ENCODE assay signal across 9 mouse cellular contexts in the genomic region with DNA sequence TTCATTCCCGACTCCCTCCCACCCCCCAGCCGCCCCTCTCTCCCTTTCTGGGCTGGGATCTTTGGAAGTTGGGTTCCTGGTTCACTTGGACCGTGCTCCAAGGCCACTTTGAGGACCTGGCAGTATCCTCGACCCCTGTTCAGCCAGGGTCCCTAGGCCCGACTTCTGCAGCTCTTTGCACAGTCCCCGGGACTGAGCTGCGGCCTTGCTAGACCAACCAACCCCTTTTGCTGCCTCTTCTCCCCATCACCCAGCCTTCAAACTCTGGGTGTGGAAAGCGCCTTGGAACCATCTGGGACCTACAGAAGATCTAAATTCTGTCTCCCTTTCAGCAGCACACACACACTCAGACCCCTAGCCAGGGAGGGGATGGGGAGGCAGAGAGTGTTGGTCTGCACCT. TPM values are rescaled to one million over a fixed set of nuclear protein-coding genes. Genes with fewer than 3 reads are reported as not detected.
A peak's percentile ranks its signal among the peaks of the same experiment; 100 is the strongest.
DNase-seq lines count a peak whose midpoint lies in the region; ATAC-seq and TF ChIP-seq lines count a peak whose summit lies in the region.
"Had no signal": no experiment of that assay in that cellular context is flagged by ENCODE, and none has a peak within 500 bp of the region (broad histone marks: within the 10 kb centered on the region; RNA-seq: fewer than 3 reads in every experiment).

No protein-coding gene starts in this region.

- in situ Hi-C loops in Patski (cut with MboI; ENCODE audit: low pct_unique_long_range_greater_than_20kb), result no loop called here

- H3K27ac ChIP-seq in kidney, embryonic 16.5 days (ENCODE audit: low read length), result peak overlapping the region; percentile 65
- no peak overlapping the region for H3K27ac ChIP-seq in hindbrain, embryonic 11.5 days (ENCODE audit: low read depth, low read length)
- peak overlapping the region; percentile 47; the same call in 1 of the 2 replicates for H3K27ac ChIP-seq in midbrain, embryonic 12.5 days (replicated peaks)

- peak overlapping the region; percentile 91 for H3K4me2 ChIP-seq in kidney, embryonic 16.5 days (replicated peaks; ENCODE audit: low read depth, low read length)
- peak overlapping the region; percentile 84 for H3K4me2 ChIP-seq in hindbrain, embryonic 11.5 days (replicated peaks; ENCODE audit: low read depth, low read length)
- peak overlapping the region; percentile 86 for H3K4me2 ChIP-seq in midbrain, embryonic 12.5 days (replicated peaks)

- peak overlapping the region; percentile 93 for H3K9ac ChIP-seq in kidney, embryonic 16.5 days (replicated peaks; ENCODE audit: low read length)
- peak overlapping the region; percentile 66 for H3K9ac ChIP-seq in hindbrain, embryonic 11.5 days (ENCODE audit: low read depth, low read length)
- H3K9ac ChIP-seq in midbrain, embryonic 12.5 days (replicated peaks), result peak overlapping the region; percentile 86

- H3K4me1 ChIP-seq in kidney, embryonic 16.5 days (ENCODE audit: insufficient read depth, low read length), result peaks cover 25% of the 10 kb centered on the region
- peaks cover 8% of the 10 kb centered on the region for H3K4me1 ChIP-seq in hindbrain, embryonic 11.5 days (replicated peaks; ENCODE audit: control insufficient read depth, insufficient read depth, low read length)
- H3K4me1 ChIP-seq in midbrain, embryonic 12.5 days, result peaks cover 22% of the 10 kb centered on the region

- peak; percentile 18; the same call in 1 of the 2 replicates for ATAC-seq in kidney, embryonic 16.5 days (ENCODE audit: low FRiP score, low TSS enrichment)
- ATAC-seq in Patski, result peak; percentile 2
- ATAC-seq in hindbrain, embryonic 11.5 days (ENCODE audit: low FRiP score), result no peak; the same call in 1 of the 2 replicates
- ATAC-seq in midbrain, embryonic 12.5 days (ENCODE audit: low FRiP score, low read depth), result no peak; the same call in 1 of the 2 replicates

- TF ChIP-seq CTCF in Patski (IDR thresholded peaks at IDR 0.05), result no peak

- H3K27me3 ChIP-seq in kidney, embryonic 16.5 days (ENCODE audit: insufficient read depth, low read length), result no peaks in the 10 kb centered on the region
- H3K27me3 ChIP-seq in Patski, result no peaks in the 10 kb centered on the region
- H3K27me3 ChIP-seq in hindbrain, embryonic 11.5 days (ENCODE audit: control insufficient read depth, insufficient read depth, low read length), result no peaks in the 10 kb centered on the region
- no peaks in the 10 kb centered on the region for H3K27me3 ChIP-seq in midbrain, embryonic 12.5 days

- H3K9me3 ChIP-seq in kidney, embryonic 16.5 days (ENCODE audit: low read length), result no peaks in the 10 kb centered on the region
- H3K9me3 ChIP-seq in hindbrain, embryonic 11.5 days (ENCODE audit: control insufficient read depth, low read length), result no peaks in the 10 kb centered on the region
- no peaks in the 10 kb centered on the region for H3K9me3 ChIP-seq in midbrain, embryonic 12.5 days

- peak overlapping the region; percentile 84 for H3K4me3 ChIP-seq in kidney, embryonic 16.5 days (ENCODE audit: low read length)
- peak overlapping the region; percentile 63 for H3K4me3 ChIP-seq in hindbrain, embryonic 11.5 days (ENCODE audit: low read depth, low read length)
- H3K4me3 ChIP-seq in midbrain, embryonic 12.5 days, result peak overlapping the region; percentile 85

- DNase-seq in kidney, adult 18-20 months, result no peak
- no peak for DNase-seq in Patski (ENCODE audit: low read depth, low spot score)
- DNase-seq in hindbrain, embryonic 11.5 days (ENCODE audit: low spot score), result no peak
- no peak for DNase-seq in layer of hippocampus, postnatal 36 days
- DNase-seq in ovary, postnatal 10 days (ENCODE audit: low spot score), result no peak
- no peak for DNase-seq in layer of hippocampus, adult 11-12 months (ENCODE audit: low spot score)

- CTCF ChIA-PET in Patski (lab: Charles Lee), result interaction anchor here (1.3 kb wide), 1 partner anchor 20 kb away, joined by 5 read pairs; no protein-coding TSS in a partner anchor

- H3K36me3 ChIP-seq in kidney, embryonic 16.5 days (ENCODE audit: insufficient read depth, low read length), result peaks cover 14% of the 10 kb centered on the region
- 0 out of 2 replicates have a peak, but pooled peaks cover 2% of the 10 kb centered on the region for H3K36me3 ChIP-seq in hindbrain, embryonic 11.5 days (ENCODE audit: control insufficient read depth, insufficient read depth, low read length)
- peaks cover 25% of the 10 kb centered on the region for H3K36me3 ChIP-seq in midbrain, embryonic 12.5 days

- POLR2A ChIA-PET in Patski (lab: Charles Lee), result interaction anchor here (1.4 to 1.8 kb wide), 2 partner anchors 17 to 53 kb away, joined by 3 to 4 read pairs; partner anchors contain the start of gene Rad9a

- 2% methylated on average over 8 of the region's 8 CpGs for WGBS in kidney, embryonic 16.5 days
- 5% methylated on average over 7 of the region's 8 CpGs for WGBS in hindbrain, embryonic 11.5 days
- 6% methylated on average over 7 of the region's 8 CpGs for WGBS in midbrain, embryonic 12.5 days

RNA-seq across cellular contexts. Expression of gene Coro1b, which starts 0.4 kb away (rescaled TPM):
- polyA plus RNA-seq in kidney, embryonic 16.5 days (2015; fragmentation: Nextera tagmentation; extraction: Ambion mirVana), result 201 and 218 TPM in 2 replicates
- polyA plus RNA-seq in Patski (2021), result 321 TPM
- polyA plus RNA-seq in hindbrain, embryonic 11.5 days (2014; fragmentation: Nextera tagmentation; extraction: Ambion mirVana), result 119 and 123 TPM in 2 replicates
- polyA plus RNA-seq in midbrain, embryonic 12.5 days (2016; fragmentation: Nextera tagmentation; extraction: Ambion mirVana), result 121 and 133 TPM in 2 replicates
- 10 to 100 TPM; 83.8 to 90.0 TPM for total RNA-seq in layer of hippocampus, postnatal 36 days (2021)

RNA-seq across cellular contexts. Expression of gene Ptprcap, which starts 4.6 kb away (rescaled TPM):
- polyA plus RNA-seq in kidney, embryonic 16.5 days (2015; fragmentation: Nextera tagmentation; extraction: Ambion mirVana), result 0.49 and 1.1 TPM in 2 replicates
- polyA plus RNA-seq in Patski (2021), result 0.62 TPM
- 1.0 and 1.1 TPM in 2 replicates for polyA plus RNA-seq in hindbrain, embryonic 11.5 days (2014; fragmentation: Nextera tagmentation; extraction: Ambion mirVana)
- 0.42 and 0.71 TPM in 2 replicates for polyA plus RNA-seq in midbrain, embryonic 12.5 days (2016; fragmentation: Nextera tagmentation; extraction: Ambion mirVana)
- total RNA-seq in layer of hippocampus, postnatal 36 days (2021), result 1 to 10 TPM; 1.6 to 3.8 TPM

RNA-seq across cellular contexts. Expression of gene Cabp4, which starts 5.0 kb away (rescaled TPM):
- polyA plus RNA-seq in kidney, embryonic 16.5 days (2015; fragmentation: Nextera tagmentation; extraction: Ambion mirVana), result 0.14 and 0.21 TPM in 2 replicates
- 0.17 TPM for polyA plus RNA-seq in Patski (2021)
- not detected in 2 replicates for polyA plus RNA-seq in hindbrain, embryonic 11.5 days (2014; fragmentation: Nextera tagmentation; extraction: Ambion mirVana)
- polyA plus RNA-seq in midbrain, embryonic 12.5 days (2016; fragmentation: Nextera tagmentation; extraction: Ambion mirVana), result 0.12 and 0.14 TPM in 2 replicates
- under 1 TPM; 0.17 to 0.28 TPM for total RNA-seq in layer of hippocampus, postnatal 36 days (2021)
- total RNA-seq: layer of hippocampus, postnatal 14 days had no signal

RNA-seq across cellular contexts. Expression of gene Gpr152, which starts 9.2 kb away (rescaled TPM):
- not detected in 2 replicates for polyA plus RNA-seq in kidney, embryonic 16.5 days (2015; fragmentation: Nextera tagmentation; extraction: Ambion mirVana)
- polyA plus RNA-seq in Patski (2021), result not detected
- not detected in 2 replicates for polyA plus RNA-seq in hindbrain, embryonic 11.5 days (2014; fragmentation: Nextera tagmentation; extraction: Ambion mirVana)
- not detected in 2 replicates for polyA plus RNA-seq in midbrain, embryonic 12.5 days (2016; fragmentation: Nextera tagmentation; extraction: Ambion mirVana)
- total RNA-seq in layer of hippocampus, postnatal 36 days (2021), result under 1 TPM; 0.10 TPM
- total RNA-seq: layer of hippocampus, postnatal 14 days had no signal

RNA-seq across cellular contexts. Expression of gene Rps6kb2, which starts 14.3 kb away (rescaled TPM):
- polyA plus RNA-seq in kidney, embryonic 16.5 days (2015; fragmentation: Nextera tagmentation; extraction: Ambion mirVana), result 62.9 and 63.7 TPM in 2 replicates
- polyA plus RNA-seq in Patski (2021), result 43.0 TPM
- polyA plus RNA-seq in hindbrain, embryonic 11.5 days (2014; fragmentation: Nextera tagmentation; extraction: Ambion mirVana), result 42.2 and 45.7 TPM in 2 replicates
- 62.8 and 63.3 TPM in 2 replicates for polyA plus RNA-seq in midbrain, embryonic 12.5 days (2016; fragmentation: Nextera tagmentation; extraction: Ambion mirVana)
- total RNA-seq in layer of hippocampus, postnatal 36 days (2021), result 10 to 100 TPM; 34.5 to 45.1 TPM

Comparison
In these comparisons a context has a peak if more than half of its experiments do, and no peak if none do; other contexts are left out.
1. ATAC-seq: peak in kidney, embryonic 16.5 days (single experiment) and Patski (single experiment); none in hindbrain, embryonic 11.5 days (single experiment) and midbrain, embryonic 12.5 days (single experiment).
2. Peak in every context shown above with its lines, with median percentiles within 50 percentile points of each other: H3K4me2 ChIP-seq, H3K4me3 ChIP-seq and H3K9ac ChIP-seq.